Mouse (Mus musculus) testis, adult 2 months (tissue): Measurements from ENCODE around the gene Pparg.

Experiments used
- CTCF ChIP-seq: fragments of 200-500 bp; IDR thresholded peaks from 2 replicates; pipeline ENCODE4 v1.5.1; 2012; ENCODE audit warnings: low read depth, mild to moderate bottlenecking, inconsistent platforms, low read length, moderate library complexity; ENCODE audit not compliant: control insufficient read depth, insufficient read depth, insufficient replicate concordance
- POLR2A ChIP-seq: fragments of 200-500 bp; IDR thresholded peaks from 2 replicates; pipeline ENCODE4 v1.6.1; 2012; ENCODE audit warnings: low read depth, mild to moderate bottlenecking, inconsistent platforms, low read length, moderate library complexity; ENCODE audit not compliant: control insufficient read depth

- TF ChIP-seq POLR2A (no peak), CTCF (no peak)
Measured at GRCm38 (mm10) chr6:115320927-115321714, 39.6 kb upstream of the Pparg start.
